Mouse (Mus musculus) heart, embryonic 11.5 days (tissue): ENCODE results near the gene Myh11. TPM values are rescaled to one million over a fixed set of nuclear protein-coding genes. Genes with fewer than 3 reads are reported as not detected.

Source experiments
- ATAC-seq: fragments of 200-750 bp; cut with Nextera tagmentation; replicated peaks from 2 replicates; pipeline ENCODE4 v1.8.0; 2017; ENCODE audit warnings: moderate library complexity; ENCODE audit not compliant: insufficient number of reproducible peaks, low FRiP score, low TSS enrichment
- H3K27ac ChIP-seq: fragments of 300-500 bp; sonication (generic); 2 replicates; pipeline ENCODE4 v1.5.1; 2014; ENCODE audit warnings: mild to moderate bottlenecking, low read depth, low read length
- H3K27me3 ChIP-seq: fragments of 300-500 bp; sonication (generic); 2 replicates; pipeline ENCODE4 v1.6.1; 2014; ENCODE audit warnings: mild to moderate bottlenecking, low read length, mixed read lengths; ENCODE audit not compliant: control insufficient read depth, insufficient read depth
- H3K36me3 ChIP-seq: fragments of 300-500 bp; sonication (generic); 2 replicates; pipeline ENCODE4 v1.6.1; 2014; ENCODE audit warnings: mild to moderate bottlenecking, low read length, moderate library complexity, mixed read lengths; ENCODE audit not compliant: control insufficient read depth, insufficient read depth
- H3K4me1 ChIP-seq: fragments of 300-500 bp; sonication (generic); 2 replicates; pipeline ENCODE4 v1.6.1; 2014; ENCODE audit warnings: low read length; ENCODE audit not compliant: control insufficient read depth, insufficient read depth
- H3K4me2 ChIP-seq: fragments of 300-500 bp; sonication (generic); 2 replicates; pipeline ENCODE4 v1.6.1; 2014; ENCODE audit warnings: mild to moderate bottlenecking, moderate library complexity
- H3K4me3 ChIP-seq: fragments of 300-500 bp; sonication (generic); 2 replicates; pipeline ENCODE4 v1.5.1; 2014; ENCODE audit warnings: low read depth, low read length
- H3K9ac ChIP-seq: fragments of 300-500 bp; sonication (generic); 2 replicates; pipeline ENCODE4 v1.6.1; 2014; ENCODE audit warnings: mild to moderate bottlenecking, low read depth, low read length, moderate library complexity
- H3K9me3 ChIP-seq: fragments of 300-500 bp; sonication (generic); replicated peaks from 2 replicates; pipeline ENCODE4 v1.6.1; 2016; ENCODE audit warnings: low read length; ENCODE audit not compliant: control insufficient read depth
- whole genome bisulfite sequencing: fragments of 180-500 bp; shearing (Covaris S2); extraction: QIAGEN DNeasy Blood & Tissue Kit; methylation state at CpG from one replicate; pipeline ENCODE4 v1.1.7; 2014; ENCODE audit not compliant: insufficient replicate concordance; 5-methylcytosine and 5-hydroxymethylcytosine counted together
- polyA plus RNA-seq: library from polyadenylated mRNA; unstranded; fragments of >200 nt; fragmentation: Nextera tagmentation; extraction: Ambion mirVana; gene quantifications from 2 replicates; pipeline ENCODE4 v1.2.1, GENCODE M21; 2014

Gene Myh11
- polyA plus RNA-seq, 1 experiment from 2014 or later = 1.8 TPM

DNA sequence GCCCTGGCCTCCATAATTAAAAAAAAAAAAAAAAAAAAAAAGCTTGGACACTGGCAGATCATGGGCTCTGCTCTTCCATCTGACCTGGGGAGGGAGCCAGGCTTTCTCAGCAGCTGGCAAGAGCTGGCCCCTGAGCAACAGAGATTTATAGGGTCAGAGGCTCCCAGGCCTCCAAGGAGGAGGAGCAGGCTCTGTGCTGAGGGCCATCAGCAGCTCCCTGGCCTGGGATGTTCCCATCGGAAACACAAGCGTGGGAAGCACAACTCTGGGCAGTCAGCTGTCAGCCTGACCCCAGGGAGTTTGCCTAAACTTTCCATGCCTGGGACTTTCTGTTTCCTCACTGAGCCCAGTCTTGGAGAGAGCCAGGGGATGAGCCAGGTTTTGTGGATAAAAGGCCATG, 32.3 kb downstream of the Myh11 start:
- Histone ChIP-seq H3K36me3 (no peaks in the 10 kb centered on the region), H3K27ac (no peak overlapping the region), H3K27me3 (peaks cover 85% of the 10 kb centered on the region), H3K4me1 (no peaks in the 10 kb centered on the region), H3K9ac (no peak overlapping the region), H3K4me3 (no peak overlapping the region), H3K9me3 (no peaks in the 10 kb centered on the region), H3K4me2 (no peak overlapping the region)
- ATAC-seq = no peak
- 36% methylated on average over 2 of the region's 2 CpGs for WGBS

DNA sequence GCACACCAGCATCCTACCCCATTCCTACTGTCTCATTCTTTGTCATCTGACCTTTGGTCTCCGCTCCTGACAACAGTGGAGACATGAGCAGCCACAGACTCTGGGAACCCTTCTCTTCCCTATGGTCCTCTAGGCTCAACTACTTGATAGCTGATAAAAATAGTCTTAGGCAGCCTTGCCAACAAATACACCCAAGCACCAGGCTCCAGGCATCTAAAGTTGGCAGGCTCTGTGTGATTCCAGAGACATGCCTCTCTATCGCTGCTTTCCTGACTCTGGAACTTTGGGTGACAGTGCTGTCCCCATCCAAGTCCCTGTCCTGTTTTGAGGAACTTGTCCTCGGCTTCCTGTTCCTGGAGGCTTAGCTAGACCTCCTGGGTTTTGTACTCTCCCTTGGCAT, 37.6 kb downstream of the Myh11 start:
- no peak for ATAC-seq
- no peak overlapping the region for H3K4me2 ChIP-seq
- H3K27ac ChIP-seq = no peak overlapping the region
- H3K9me3 ChIP-seq = no peaks in the 10 kb centered on the region
- no peak overlapping the region for H3K9ac ChIP-seq
- 76% methylated on average over 3 of the region's 3 CpGs for WGBS
- no peak overlapping the region for H3K4me3 ChIP-seq
- H3K4me1 ChIP-seq = no peaks in the 10 kb centered on the region
- peaks cover 87% of the 10 kb centered on the region for H3K27me3 ChIP-seq
- H3K36me3 ChIP-seq = no peaks in the 10 kb centered on the region

DNA sequence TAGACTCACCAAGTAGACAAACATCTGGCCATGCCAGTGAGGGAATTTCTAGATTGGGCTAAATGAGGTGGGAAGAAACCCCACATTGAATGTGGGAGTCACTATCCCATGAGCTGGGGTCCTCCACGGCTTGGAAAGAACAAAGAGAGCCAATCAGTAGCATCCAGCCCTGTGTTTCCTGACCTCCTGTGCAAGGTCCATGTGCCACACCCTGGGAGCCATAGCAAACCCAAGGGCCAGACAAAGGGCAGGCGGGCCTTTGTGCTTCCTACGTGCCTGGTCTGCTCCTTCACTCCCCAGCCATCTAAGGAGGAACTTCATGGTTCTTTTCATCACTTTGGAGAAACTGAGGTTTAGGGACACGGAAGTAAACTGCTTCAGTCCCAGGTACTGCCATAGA, 38.3 kb downstream of the Myh11 start:
- Histone ChIP-seq H3K9ac (no peak overlapping the region), H3K36me3 (no peaks in the 10 kb centered on the region), H3K4me2 (no peak overlapping the region), H3K27ac (no peak overlapping the region), H3K9me3 (no peaks in the 10 kb centered on the region), H3K27me3 (peaks cover 92% of the 10 kb centered on the region), H3K4me1 (no peaks in the 10 kb centered on the region), H3K4me3 (no peak overlapping the region)
- ATAC-seq = no peak
- WGBS = 83% methylated on average over 4 of the region's 4 CpGs

DNA sequence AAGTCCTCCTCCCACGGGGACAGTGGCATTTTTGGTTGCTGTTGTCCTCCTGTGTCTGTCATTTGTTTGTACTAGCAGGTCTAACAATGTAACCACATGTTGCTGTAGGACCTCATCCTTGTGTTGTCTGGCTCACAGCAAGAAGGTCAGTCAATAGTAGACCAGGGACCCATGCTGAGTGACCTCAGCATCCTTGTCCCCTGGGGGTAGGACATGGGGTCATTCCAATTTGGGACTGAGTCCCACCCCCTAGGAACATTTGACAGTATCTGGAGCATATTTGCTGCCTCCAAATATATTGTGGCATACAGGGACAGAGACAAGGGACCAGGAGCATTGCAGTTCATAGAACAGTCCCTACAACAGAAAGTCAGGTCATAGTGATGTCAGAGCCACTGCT, 41.3 kb downstream of the Myh11 start:
- ATAC-seq = no peak
- H3K4me3 ChIP-seq = no peak overlapping the region
- H3K9ac ChIP-seq = no peak overlapping the region
- no peak overlapping the region for H3K4me2 ChIP-seq
- no peaks in the 10 kb centered on the region for H3K9me3 ChIP-seq
- peaks cover 92% of the 10 kb centered on the region for H3K27me3 ChIP-seq
- 64% methylated on average over 1 of the region's 1 CpGs for WGBS
- H3K4me1 ChIP-seq = no peaks in the 10 kb centered on the region
- H3K36me3 ChIP-seq = no peaks in the 10 kb centered on the region
- no peak overlapping the region for H3K27ac ChIP-seq

DNA sequence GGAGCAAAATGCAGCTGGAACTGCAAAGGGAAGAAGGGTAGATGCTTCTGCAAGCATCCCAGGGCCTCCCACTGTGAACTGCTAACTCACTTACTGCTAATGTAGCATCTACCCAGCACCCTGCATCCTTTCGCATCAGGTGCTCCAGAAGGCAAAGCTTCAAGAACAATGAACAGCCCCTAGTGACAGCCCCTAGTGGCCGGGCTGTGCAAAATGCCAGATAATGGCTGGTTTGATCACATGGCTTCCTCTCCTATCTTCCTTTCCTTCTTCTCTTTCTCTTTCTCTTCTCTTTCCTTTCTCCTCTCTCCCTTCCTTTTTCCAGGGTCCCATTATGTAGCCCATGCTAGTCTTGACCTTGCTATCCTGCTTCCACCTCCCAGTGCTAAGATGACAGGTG, 48.6 kb downstream of the Myh11 start:
- Histone ChIP-seq H3K36me3 (no peaks in the 10 kb centered on the region), H3K27ac (no peak overlapping the region)
- 29% methylated on average over 2 of the region's 2 CpGs for WGBS

DNA sequence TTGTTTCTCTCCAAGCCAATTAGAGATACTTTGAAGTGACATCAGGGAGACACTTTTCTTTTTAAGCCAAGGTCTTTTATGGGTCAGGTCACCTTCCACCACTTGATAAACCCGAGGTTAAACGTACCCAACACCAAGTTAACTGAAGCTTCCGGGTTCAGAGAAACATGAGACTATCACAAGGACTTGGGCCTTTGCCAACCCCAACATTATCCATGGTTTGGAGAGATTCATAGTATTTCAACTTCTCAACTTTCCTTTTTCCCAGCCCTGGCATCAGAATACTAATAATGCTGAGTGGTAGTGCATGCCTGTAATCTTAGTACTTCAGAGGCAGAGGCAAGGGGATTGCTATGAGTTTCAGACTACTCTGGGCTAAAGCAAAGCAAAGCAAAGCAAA, 49.1 kb downstream of the Myh11 start:
- Histone ChIP-seq H3K27me3 (peaks cover 75% of the 10 kb centered on the region), H3K9ac (no peak overlapping the region), H3K4me3 (no peak overlapping the region), H3K9me3 (no peaks in the 10 kb centered on the region), H3K4me1 (0 out of 2 replicates have a peak, but pooled peaks cover 3% of the 10 kb centered on the region), H3K36me3 (no peaks in the 10 kb centered on the region), H3K4me2 (no peak overlapping the region), H3K27ac (no peak overlapping the region)
- ATAC-seq = no peak
- 68% methylated on average over 3 of the region's 3 CpGs for WGBS

More for the DNA sequence above, 48.6 kb downstream of the Myh11 start:
- H3K27me3 ChIP-seq = peaks cover 80% of the 10 kb centered on the region
- no peaks in the 10 kb centered on the region for H3K9me3 ChIP-seq
- H3K4me2 ChIP-seq = no peak overlapping the region
- H3K4me1 ChIP-seq = 0 out of 2 replicates have a peak, but pooled peaks cover 3% of the 10 kb centered on the region
- no peak for ATAC-seq
- H3K9ac ChIP-seq = no peak overlapping the region
- no peak overlapping the region for H3K4me3 ChIP-seq

DNA sequence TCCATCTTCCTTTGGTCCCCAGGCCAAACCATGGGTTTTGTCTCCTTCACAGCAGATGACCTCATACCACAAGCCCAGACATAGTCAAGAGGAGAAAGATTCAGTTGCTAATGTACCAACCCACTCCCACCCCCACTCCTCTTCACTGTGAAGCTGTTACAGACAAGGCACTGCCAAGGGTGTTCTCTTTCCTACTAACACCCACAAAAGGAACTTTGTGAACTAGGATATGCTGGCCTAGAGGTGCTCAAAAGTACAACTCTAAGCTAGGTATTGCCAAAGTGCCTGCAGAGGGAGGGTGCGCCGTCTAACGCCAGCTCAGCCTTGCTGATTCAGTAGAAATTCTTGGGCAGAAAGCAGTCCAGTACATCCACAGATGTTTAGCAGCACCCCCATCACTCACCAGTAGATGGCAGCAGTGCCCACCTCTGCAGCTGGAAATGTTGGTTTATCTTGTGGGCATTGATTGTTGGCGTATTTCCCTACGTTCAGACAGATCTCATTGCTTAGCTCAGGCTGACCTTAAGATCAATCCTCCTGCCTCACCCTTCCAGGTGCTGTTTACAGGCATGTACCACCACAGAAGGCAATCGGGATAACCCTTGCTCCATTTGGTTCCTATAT, 54.0 kb downstream of the Myh11 start:
- 20% methylated on average over 6 of the region's 6 CpGs for WGBS
- Histone ChIP-seq H3K9me3 (no peaks in the 10 kb centered on the region), H3K36me3 (no peaks in the 10 kb centered on the region), H3K27ac (no peak overlapping the region), H3K9ac (no peak overlapping the region), H3K4me1 (no peaks in the 10 kb centered on the region), H3K27me3 (peaks cover 49% of the 10 kb centered on the region), H3K4me2 (no peak overlapping the region), H3K4me3 (no peak overlapping the region)
- ATAC-seq = no peak

DNA sequence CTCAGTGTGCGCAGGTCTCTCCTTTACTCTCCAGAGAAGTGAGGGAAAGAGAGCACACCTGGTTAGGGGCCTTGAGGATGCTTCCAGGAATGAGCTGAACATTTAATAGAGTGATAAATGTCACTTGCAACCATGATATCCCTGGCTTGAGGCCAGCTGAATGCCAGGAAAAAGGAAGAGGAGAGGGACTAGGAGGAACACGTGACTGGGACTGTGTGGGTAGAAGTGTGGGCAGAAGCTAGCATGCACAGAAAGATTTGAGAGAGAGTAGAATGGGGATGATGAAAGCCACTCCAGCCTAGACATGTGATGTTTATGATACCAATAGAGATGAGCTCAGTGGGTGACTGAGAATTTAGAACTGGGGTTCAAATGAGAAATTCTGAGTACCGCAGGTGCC, 76.0 kb downstream of the Myh11 start:
- H3K9ac ChIP-seq = no peak overlapping the region
- no peak for ATAC-seq
- H3K4me2 ChIP-seq = no peak overlapping the region
- H3K36me3 ChIP-seq = no peaks in the 10 kb centered on the region
- H3K27ac ChIP-seq = no peak overlapping the region
- H3K4me3 ChIP-seq = no peak overlapping the region
- H3K9me3 ChIP-seq = no peaks in the 10 kb centered on the region
- H3K27me3 ChIP-seq = peaks cover 4% of the 10 kb centered on the region; the same call in 1 of the 2 replicates
- 80% methylated on average over 3 of the region's 3 CpGs for WGBS
- no peaks in the 10 kb centered on the region for H3K4me1 ChIP-seq

DNA sequence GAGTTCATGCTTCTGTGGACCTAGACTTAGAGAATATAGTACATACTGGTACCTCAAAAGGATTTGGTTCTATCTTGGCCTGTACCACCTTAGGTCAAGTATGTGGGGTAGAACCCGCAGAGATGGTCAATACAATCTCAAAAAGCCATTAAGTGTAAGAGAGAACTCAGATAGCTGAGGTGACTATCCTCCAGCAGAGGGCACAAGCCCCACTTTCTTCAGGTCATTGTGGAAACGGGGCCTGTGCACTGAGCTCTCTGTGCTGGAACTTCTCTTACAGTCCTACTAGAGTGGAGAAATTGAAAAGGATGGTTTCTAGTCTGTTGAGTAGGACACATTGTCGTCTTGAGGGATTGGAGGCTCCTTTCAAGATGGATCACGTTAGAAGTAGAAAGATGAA, 92.4 kb downstream of the Myh11 start:
- no peak overlapping the region for H3K4me2 ChIP-seq
- H3K27ac ChIP-seq = no peak overlapping the region
- ATAC-seq = no peak
- 65% methylated on average over 4 of the region's 4 CpGs for WGBS
- H3K4me1 ChIP-seq = no peaks in the 10 kb centered on the region
- no peak overlapping the region for H3K9ac ChIP-seq
- no peaks in the 10 kb centered on the region for H3K27me3 ChIP-seq
- no peaks in the 10 kb centered on the region for H3K9me3 ChIP-seq
- no peaks in the 10 kb centered on the region for H3K36me3 ChIP-seq
- no peak overlapping the region for H3K4me3 ChIP-seq
